Mouse (Mus musculus): ENCODE measurements around the gene Usp24. TPM values are rescaled to one million over a fixed set of nuclear protein-coding genes. Genes with fewer than 3 reads are reported as not detected.

Gene Usp24
- total and polyA plus RNA-seq, 3 experiments: 11.6 to 51.1 (median 44.5) TPM

GRCm38 (mm10) chr4:106286958-106287743 lies 28.9 kb upstream of the Usp24 start:
- H3K27ac ChIP-seq: no peak overlapping the region
- DNase-seq: no peak
- intact Hi-C loops (cut with DNase I): no loop called here

GRCm38 (mm10) chr4:106290201-106290600 lies 25.8 kb upstream of the Usp24 start:
- intact Hi-C loops (cut with DNase I): no loop called here
- DNase-seq: no peak
- Histone ChIP-seq H3K36me3 (ENCODE audit: control insufficient read depth, insufficient read depth, low read length) (no peaks in the 10 kb centered on the region), H3K9ac (ENCODE audit: low read depth, low read length) (no peak overlapping the region), H3K79me2 (replicated peaks; ENCODE audit: control insufficient read depth, insufficient read depth, low read length) (no peaks in the 10 kb centered on the region), H3K27me3 (ENCODE audit: control insufficient read depth, insufficient read depth, low read length) (no peaks in the 10 kb centered on the region), H3K4me3 (no peak overlapping the region), H3K4me1 (ENCODE audit: control insufficient read depth, insufficient read depth, low read length) (peaks cover 3% of the 10 kb centered on the region), H3K27ac (no peak overlapping the region)
- 95% methylated on average over 2 of the region's 2 CpGs for WGBS
- TF ChIP-seq EP300 (IDR thresholded peaks at IDR 0.05; ENCODE audit: insufficient read depth, low read depth, low read length) (no peak), POLR2A (IDR thresholded peaks at IDR 0.05; ENCODE audit: insufficient read depth, low read depth, low read length) (no peak), CTCF (IDR thresholded peaks at IDR 0.05) (no peak)

More at GRCm38 (mm10) chr4:106286958-106287743, 28.9 kb upstream of the Usp24 start:
- no peaks in the 10 kb centered on the region for H3K27me3 ChIP-seq (ENCODE audit: control insufficient read depth, insufficient read depth, low read length)
- 51% methylated on average over 4 of the region's 4 CpGs for WGBS
- H3K4me1 ChIP-seq (ENCODE audit: control insufficient read depth, insufficient read depth, low read length): no peaks in the 10 kb centered on the region
- H3K36me3 ChIP-seq (ENCODE audit: control insufficient read depth, insufficient read depth, low read length): no peaks in the 10 kb centered on the region
- no peaks in the 10 kb centered on the region for H3K79me2 ChIP-seq (replicated peaks; ENCODE audit: control insufficient read depth, insufficient read depth, low read length)
- H3K9ac ChIP-seq (ENCODE audit: low read depth, low read length): no peak overlapping the region
- no peak overlapping the region for H3K4me3 ChIP-seq
- TF ChIP-seq POLR2A (IDR thresholded peaks at IDR 0.05; ENCODE audit: insufficient read depth, low read depth, low read length): no peak
- TF ChIP-seq EP300 (IDR thresholded peaks at IDR 0.05; ENCODE audit: insufficient read depth, low read depth, low read length): no peak
- no peak for TF ChIP-seq CTCF (IDR thresholded peaks at IDR 0.05)

GRCm38 (mm10) chr4:106292823-106293222 lies 23.2 kb upstream of the Usp24 start:
- Histone ChIP-seq H3K79me2 (replicated peaks; ENCODE audit: control insufficient read depth, insufficient read depth, low read length) (no peaks in the 10 kb centered on the region), H3K36me3 (ENCODE audit: control insufficient read depth, insufficient read depth, low read length) (no peaks in the 10 kb centered on the region), H3K27me3 (ENCODE audit: control insufficient read depth, insufficient read depth, low read length) (no peaks in the 10 kb centered on the region), H3K27ac (no peak overlapping the region), H3K4me3 (no peak overlapping the region), H3K9ac (ENCODE audit: low read depth, low read length) (no peak overlapping the region), H3K4me1 (ENCODE audit: control insufficient read depth, insufficient read depth, low read length) (peaks cover 3% of the 10 kb centered on the region)
- DNase-seq: no peak
- 63% methylated on average over 4 of the region's 4 CpGs for WGBS
- no peak for TF ChIP-seq CTCF (IDR thresholded peaks at IDR 0.05)
- TF ChIP-seq POLR2A (IDR thresholded peaks at IDR 0.05; ENCODE audit: insufficient read depth, low read depth, low read length): no peak
- TF ChIP-seq EP300 (IDR thresholded peaks at IDR 0.05; ENCODE audit: insufficient read depth, low read depth, low read length): no peak
- intact Hi-C loops (cut with DNase I): no loop called here

GRCm38 (mm10) chr4:106293378-106294090 lies 22.5 kb upstream of the Usp24 start:
- Histone ChIP-seq H3K36me3 (ENCODE audit: control insufficient read depth, insufficient read depth, low read length) (no peaks in the 10 kb centered on the region), H3K4me3 (no peak overlapping the region), H3K4me1 (ENCODE audit: control insufficient read depth, insufficient read depth, low read length) (peaks cover 3% of the 10 kb centered on the region), H3K79me2 (replicated peaks; ENCODE audit: control insufficient read depth, insufficient read depth, low read length) (no peaks in the 10 kb centered on the region), H3K27ac (no peak overlapping the region), H3K27me3 (ENCODE audit: control insufficient read depth, insufficient read depth, low read length) (no peaks in the 10 kb centered on the region), H3K9ac (ENCODE audit: low read depth, low read length) (no peak overlapping the region)
- TF ChIP-seq CTCF (IDR thresholded peaks at IDR 0.05): no peak
- no peak for TF ChIP-seq POLR2A (IDR thresholded peaks at IDR 0.05; ENCODE audit: insufficient read depth, low read depth, low read length)
- TF ChIP-seq EP300 (IDR thresholded peaks at IDR 0.05; ENCODE audit: insufficient read depth, low read depth, low read length): no peak
- intact Hi-C loops (cut with DNase I): no loop called here
- WGBS: 65% methylated on average over 6 of the region's 6 CpGs
- DNase-seq: no peak

GRCm38 (mm10) chr4:106295696-106296095 lies 20.3 kb upstream of the Usp24 start:
- Histone ChIP-seq H3K9ac (ENCODE audit: low read depth, low read length) (no peak overlapping the region), H3K4me1 (ENCODE audit: control insufficient read depth, insufficient read depth, low read length) (peaks cover 3% of the 10 kb centered on the region), H3K36me3 (ENCODE audit: control insufficient read depth, insufficient read depth, low read length) (no peaks in the 10 kb centered on the region), H3K79me2 (replicated peaks; ENCODE audit: control insufficient read depth, insufficient read depth, low read length) (no peaks in the 10 kb centered on the region), H3K27ac (no peak overlapping the region), H3K4me3 (no peak overlapping the region), H3K27me3 (ENCODE audit: control insufficient read depth, insufficient read depth, low read length) (no peaks in the 10 kb centered on the region)
- DNase-seq: no peak
- intact Hi-C loops (cut with DNase I): no loop called here
- TF ChIP-seq EP300 (IDR thresholded peaks at IDR 0.05; ENCODE audit: insufficient read depth, low read depth, low read length) (no peak), POLR2A (IDR thresholded peaks at IDR 0.05; ENCODE audit: insufficient read depth, low read depth, low read length) (no peak), CTCF (IDR thresholded peaks at IDR 0.05) (no peak)
- WGBS: 77% methylated on average over 4 of the region's 4 CpGs

Data from heart, adult 2 months (tissue).